Mouse (Mus musculus): ENCODE results near the gene Fgf18. TPM values are rescaled to one million over a fixed set of nuclear protein-coding genes. Genes with fewer than 3 reads are reported as not detected.
A peak's percentile ranks its signal among the peaks of the same experiment; 100 is the strongest.

Fgf18 gene
- polyA plus RNA-seq, 1 experiment from 2014 or later, result 10.9 TPM

GRCm38 (mm10) chr11:33084041-33084440 lies 63.2 kb downstream of the Fgf18 start:
- 92% methylated on average over 2 of the region's 2 CpGs for WGBS
- H3K4me1 ChIP-seq (ENCODE audit: insufficient read depth), result no peaks in the 10 kb centered on the region
- no peak overlapping the region for H3K9ac ChIP-seq
- no peaks in the 10 kb centered on the region for H3K9me3 ChIP-seq (ENCODE audit: low read depth, low read length)
- no peak overlapping the region for H3K4me3 ChIP-seq (ENCODE audit: low read depth, low read length)
- DNase-seq, result no peak
- no peak for ATAC-seq (ENCODE audit: insufficient read depth)
- no peak for TF ChIP-seq CTCF (IDR thresholded peaks at IDR 0.05; ENCODE audit: low read depth)
- H3K27me3 ChIP-seq (ENCODE audit: insufficient read depth, low read length), result 0 out of 2 replicates have a peak, but pooled peaks cover 2% of the 10 kb centered on the region
- no peak overlapping the region for H3K4me2 ChIP-seq
- no peaks in the 10 kb centered on the region for H3K36me3 ChIP-seq (ENCODE audit: insufficient read depth)
- H3K27ac ChIP-seq (ENCODE audit: low read depth), result no peak overlapping the region

- 0 out of 2 replicates have a peak, but pooled peaks cover 2% of the 10 kb centered on the region for H3K27me3 ChIP-seq (ENCODE audit: insufficient read depth, low read length)
- no peaks in the 10 kb centered on the region for H3K36me3 ChIP-seq (ENCODE audit: insufficient read depth)
- no peaks in the 10 kb centered on the region for H3K4me1 ChIP-seq (ENCODE audit: insufficient read depth)
- H3K9me3 ChIP-seq (ENCODE audit: low read depth, low read length), result no peaks in the 10 kb centered on the region
- H3K9ac ChIP-seq, result no peak overlapping the region
- no peak overlapping the region for H3K4me2 ChIP-seq
- 71% methylated on average over 3 of the region's 3 CpGs for WGBS
- no peak overlapping the region for H3K27ac ChIP-seq (ENCODE audit: low read depth)
- DNase-seq (no peak), ATAC-seq (ENCODE audit: insufficient read depth) (no peak)
- no peak overlapping the region for H3K4me3 ChIP-seq (ENCODE audit: low read depth, low read length)
- TF ChIP-seq CTCF (IDR thresholded peaks at IDR 0.05; ENCODE audit: low read depth), result no peak
Measured at GRCm38 (mm10) chr11:33081175-33081574, 66.0 kb downstream of the Fgf18 start.

DNA sequence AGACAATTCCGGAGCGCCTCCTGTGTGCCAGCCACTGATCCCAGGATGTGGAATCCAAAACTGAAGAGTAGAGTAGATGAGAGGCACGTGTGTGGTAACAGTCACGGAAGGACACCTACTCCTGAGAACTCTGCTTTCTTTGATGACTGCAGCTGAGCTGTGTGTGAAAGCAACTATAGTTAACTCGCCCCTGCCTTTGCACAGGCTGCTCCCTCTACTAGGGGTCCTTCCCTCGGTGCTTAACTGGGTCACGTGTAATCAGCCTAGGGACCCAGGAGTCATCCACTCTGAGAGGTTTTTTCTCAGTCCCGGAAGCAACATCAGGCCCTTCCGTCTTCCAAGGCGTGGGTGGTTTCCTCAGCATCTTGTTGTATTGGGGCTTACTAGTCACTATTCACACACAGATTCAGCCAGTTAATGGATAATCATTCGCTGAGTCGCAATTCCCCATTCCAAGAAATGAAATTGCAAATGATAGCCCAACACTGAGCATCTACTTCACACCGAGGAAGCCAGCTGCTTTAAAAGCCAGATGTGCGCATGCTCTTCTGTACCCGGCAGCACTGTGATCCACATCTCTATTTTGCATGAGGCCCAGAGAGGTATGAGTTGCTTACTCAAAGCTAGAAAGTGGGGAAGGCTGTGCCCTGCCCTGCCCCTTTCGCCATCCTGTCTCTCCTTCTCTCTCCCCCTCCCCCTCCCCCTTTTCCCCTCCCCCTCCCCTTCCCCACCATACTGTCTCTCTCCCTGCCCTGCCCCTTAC lies 67.0 kb downstream of the Fgf18 start:
- no peak for TF ChIP-seq CTCF (IDR thresholded peaks at IDR 0.05; ENCODE audit: low read depth)
- Histone ChIP-seq H3K36me3 (ENCODE audit: insufficient read depth) (no peaks in the 10 kb centered on the region), H3K4me2 (no peak overlapping the region), H3K9me3 (ENCODE audit: low read depth, low read length) (no peaks in the 10 kb centered on the region), H3K27ac (ENCODE audit: low read depth) (no peak overlapping the region), H3K9ac (no peak overlapping the region), H3K4me1 (ENCODE audit: insufficient read depth) (peaks cover 3% of the 10 kb centered on the region; the same call in 1 of the 2 replicates), H3K27me3 (ENCODE audit: insufficient read depth, low read length) (0 out of 2 replicates have a peak, but pooled peaks cover 2% of the 10 kb centered on the region), H3K4me3 (ENCODE audit: low read depth, low read length) (no peak overlapping the region)
- WGBS, result 54% methylated on average over 16 of the region's 16 CpGs
- DNase-seq (no peak), ATAC-seq (ENCODE audit: insufficient read depth) (no peak)

- Histone ChIP-seq H3K4me1 (ENCODE audit: insufficient read depth) (peaks cover 3% of the 10 kb centered on the region; the same call in 1 of the 2 replicates), H3K9me3 (ENCODE audit: low read depth, low read length) (no peaks in the 10 kb centered on the region), H3K27ac (ENCODE audit: low read depth) (no peak overlapping the region), H3K4me3 (ENCODE audit: low read depth, low read length) (no peak overlapping the region), H3K4me2 (no peak overlapping the region), H3K27me3 (ENCODE audit: insufficient read depth, low read length) (0 out of 2 replicates have a peak, but pooled peaks cover 2% of the 10 kb centered on the region), H3K36me3 (ENCODE audit: insufficient read depth) (no peaks in the 10 kb centered on the region), H3K9ac (no peak overlapping the region)
- ATAC-seq (ENCODE audit: insufficient read depth) (no peak), DNase-seq (no peak)
- WGBS, result 44% methylated on average over 6 of the region's 6 CpGs
- TF ChIP-seq CTCF (IDR thresholded peaks at IDR 0.05; ENCODE audit: low read depth), result no peak
Measured at GRCm38 (mm10) chr11:33079424-33079823, 67.8 kb downstream of the Fgf18 start.

- ATAC-seq (ENCODE audit: insufficient read depth), result peak; percentile 74; the same call in 1 of the 2 replicates
- H3K4me2 ChIP-seq, result no peak overlapping the region
- 33% methylated on average over 7 of the region's 7 CpGs for WGBS
- no peaks in the 10 kb centered on the region for H3K36me3 ChIP-seq (ENCODE audit: insufficient read depth)
- no peak overlapping the region for H3K27ac ChIP-seq (ENCODE audit: low read depth)
- no peaks in the 10 kb centered on the region for H3K9me3 ChIP-seq (ENCODE audit: low read depth, low read length)
- no peak overlapping the region for H3K9ac ChIP-seq
- 0 out of 2 replicates have a peak, but pooled peaks cover 2% of the 10 kb centered on the region for H3K27me3 ChIP-seq (ENCODE audit: insufficient read depth, low read length)
- no peak for DNase-seq
- no peak overlapping the region for H3K4me3 ChIP-seq (ENCODE audit: low read depth, low read length)
- peaks cover 3% of the 10 kb centered on the region; the same call in 1 of the 2 replicates for H3K4me1 ChIP-seq (ENCODE audit: insufficient read depth)
- no peak for TF ChIP-seq CTCF (IDR thresholded peaks at IDR 0.05; ENCODE audit: low read depth)
Measured at GRCm38 (mm10) chr11:33078036-33078435, 69.2 kb downstream of the Fgf18 start.

DNA sequence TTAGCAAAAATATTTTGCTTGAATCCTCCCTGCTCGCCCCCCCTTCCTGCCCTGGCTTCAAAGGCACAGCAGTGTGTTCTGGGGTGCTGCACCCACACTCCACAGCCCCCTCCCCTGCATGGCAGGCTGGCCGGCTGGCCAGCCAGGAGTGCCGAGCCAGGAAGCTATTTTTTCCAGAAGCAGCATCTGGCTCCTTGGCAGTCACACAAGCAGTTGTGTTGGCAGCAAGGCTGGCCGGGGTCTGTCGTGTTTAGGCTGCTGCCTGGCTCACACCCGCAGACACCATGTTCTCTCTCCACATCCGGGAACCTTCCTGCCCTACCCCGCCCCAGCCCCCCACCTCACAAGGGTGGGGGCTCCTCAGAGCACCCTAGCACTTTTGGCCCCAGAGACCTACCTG lies 71.9 kb downstream of the Fgf18 start:
- Histone ChIP-seq H3K9ac (no peak overlapping the region), H3K9me3 (ENCODE audit: low read depth, low read length) (no peaks in the 10 kb centered on the region), H3K36me3 (ENCODE audit: insufficient read depth) (no peaks in the 10 kb centered on the region), H3K27ac (ENCODE audit: low read depth) (no peak overlapping the region), H3K4me1 (ENCODE audit: insufficient read depth) (peaks cover 3% of the 10 kb centered on the region; the same call in 1 of the 2 replicates), H3K4me3 (ENCODE audit: low read depth, low read length) (no peak overlapping the region), H3K4me2 (no peak overlapping the region), H3K27me3 (ENCODE audit: insufficient read depth, low read length) (0 out of 2 replicates have a peak, but pooled peaks cover 2% of the 10 kb centered on the region)
- ATAC-seq (ENCODE audit: insufficient read depth) (peak; percentile 73), DNase-seq (peak; percentile 59)
- no peak for TF ChIP-seq CTCF (IDR thresholded peaks at IDR 0.05; ENCODE audit: low read depth)
- WGBS, result 34% methylated on average over 8 of the region's 8 CpGs

- Histone ChIP-seq H3K27ac (ENCODE audit: low read depth) (peak overlapping the region; percentile 65; the same call in 1 of the 2 replicates), H3K27me3 (ENCODE audit: insufficient read depth, low read length) (no peaks in the 10 kb centered on the region), H3K36me3 (ENCODE audit: insufficient read depth) (no peaks in the 10 kb centered on the region), H3K4me3 (ENCODE audit: low read depth, low read length) (no peak overlapping the region), H3K4me2 (no peak overlapping the region), H3K9ac (no peak overlapping the region), H3K9me3 (ENCODE audit: low read depth, low read length) (no peaks in the 10 kb centered on the region), H3K4me1 (ENCODE audit: insufficient read depth) (peaks cover 3% of the 10 kb centered on the region; the same call in 1 of the 2 replicates)
- ATAC-seq (ENCODE audit: insufficient read depth) (no peak), DNase-seq (peak; percentile 10)
- TF ChIP-seq CTCF (IDR thresholded peaks at IDR 0.05; ENCODE audit: low read depth), result no peak
- 60% methylated on average over 7 of the region's 7 CpGs for WGBS
Measured at GRCm38 (mm10) chr11:33074541-33074940, 72.7 kb downstream of the Fgf18 start.

Data from lung, embryonic 14.5 days (tissue).